Mouse (Mus musculus) 3134 (cell line): Measurements from ENCODE around the gene Pcca.
"Not testable (repeated sequence)": the region's sequence is repeated elsewhere in the genome, so short reads cannot be mapped to it uniquely, and the experiment has no call there.

Experiments
- DNase-seq: peaks from one replicate; pipeline ENCODE4 v3.0.0-alpha.2; 2011; ENCODE audit warnings: low spot score; ENCODE audit not compliant: insufficient read length; ENCODE audit errors: extremely low read depth

The Pcca gene

GRCm38 (mm10) chr14:122557353-122557752 is 23.2 kb downstream of the Pcca start:
- no peak for DNase-seq

- DNase-seq = not testable (repeated sequence)
Measured at GRCm38 (mm10) chr14:122560893-122561452, 26.8 kb downstream of the Pcca start.

- no peak for DNase-seq
Measured at GRCm38 (mm10) chr14:122570862-122571261, 36.7 kb downstream of the Pcca start.

GRCm38 (mm10) chr14:122574064-122574751 is 40.1 kb downstream of the Pcca start:
- DNase-seq = no peak

- DNase-seq = no peak
Measured at GRCm38 (mm10) chr14:122577816-122578215, 43.7 kb downstream of the Pcca start.

- no peak for DNase-seq
Measured at GRCm38 (mm10) chr14:122582057-122582456, 47.9 kb downstream of the Pcca start.

- no peak for DNase-seq
Measured at GRCm38 (mm10) chr14:122582491-122583077, 48.5 kb downstream of the Pcca start.

- DNase-seq = not testable (repeated sequence)
Measured at GRCm38 (mm10) chr14:122584087-122584486, 50.0 kb downstream of the Pcca start.

GRCm38 (mm10) chr14:122586942-122587341 is 52.8 kb downstream of the Pcca start:
- no peak for DNase-seq

GRCm38 (mm10) chr14:122597534-122597933 is 63.4 kb downstream of the Pcca start:
- DNase-seq = no peak

- no peak for DNase-seq
Measured at GRCm38 (mm10) chr14:122598802-122599201, 64.7 kb downstream of the Pcca start.

GRCm38 (mm10) chr14:122599839-122600238 is 65.7 kb downstream of the Pcca start:
- no peak for DNase-seq

GRCm38 (mm10) chr14:122602701-122603100 is 68.6 kb downstream of the Pcca start:
- DNase-seq = no peak

- no peak for DNase-seq
Measured at GRCm38 (mm10) chr14:122606499-122606898, 72.4 kb downstream of the Pcca start.

- no peak for DNase-seq
Measured at GRCm38 (mm10) chr14:122607456-122607855, 73.3 kb downstream of the Pcca start.

GRCm38 (mm10) chr14:122608323-122608722 is 74.2 kb downstream of the Pcca start:
- DNase-seq = no peak

GRCm38 (mm10) chr14:122611035-122611434 is 76.9 kb downstream of the Pcca start:
- no peak for DNase-seq

- DNase-seq = no peak
Measured at GRCm38 (mm10) chr14:122612317-122612716, 78.2 kb downstream of the Pcca start.

GRCm38 (mm10) chr14:122617656-122618055 is 83.5 kb downstream of the Pcca start:
- DNase-seq = peak; percentile 9

- no peak for DNase-seq
Measured at GRCm38 (mm10) chr14:122633416-122633815, 99.3 kb downstream of the Pcca start.

GRCm38 (mm10) chr14:122636601-122637000 is 102.5 kb downstream of the Pcca start:
- no peak for DNase-seq
